Mouse (Mus musculus): ENCODE measurements around the gene Dnah2.
"Not testable (repeated sequence)": the region's sequence is repeated elsewhere in the genome, so short reads cannot be mapped to it uniquely, and the experiment has no call there.

The Dnah2 gene

DNA sequence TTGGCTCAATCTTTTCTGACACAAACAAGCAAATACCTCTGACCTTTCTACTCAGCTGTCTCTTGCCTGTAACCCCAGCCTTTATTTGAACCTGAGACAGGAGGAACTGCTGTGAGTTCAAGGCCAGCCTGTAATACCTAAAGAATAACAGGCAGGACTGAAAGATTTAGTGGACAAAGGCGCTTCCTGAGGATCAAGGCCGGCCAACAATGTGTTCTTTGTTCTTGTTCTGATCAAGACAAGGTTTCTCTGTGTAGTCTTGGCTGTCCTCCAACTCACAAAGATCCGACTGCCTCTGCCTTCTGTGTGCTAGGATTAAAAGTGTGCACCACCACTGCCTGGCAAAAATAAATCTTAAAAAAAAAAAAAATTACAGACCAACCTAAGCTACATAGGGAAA is 15.5 kb upstream of the Dnah2 start:
- no peak for DNase-seq (ENCODE audit: low read depth, low spot score)

DNA sequence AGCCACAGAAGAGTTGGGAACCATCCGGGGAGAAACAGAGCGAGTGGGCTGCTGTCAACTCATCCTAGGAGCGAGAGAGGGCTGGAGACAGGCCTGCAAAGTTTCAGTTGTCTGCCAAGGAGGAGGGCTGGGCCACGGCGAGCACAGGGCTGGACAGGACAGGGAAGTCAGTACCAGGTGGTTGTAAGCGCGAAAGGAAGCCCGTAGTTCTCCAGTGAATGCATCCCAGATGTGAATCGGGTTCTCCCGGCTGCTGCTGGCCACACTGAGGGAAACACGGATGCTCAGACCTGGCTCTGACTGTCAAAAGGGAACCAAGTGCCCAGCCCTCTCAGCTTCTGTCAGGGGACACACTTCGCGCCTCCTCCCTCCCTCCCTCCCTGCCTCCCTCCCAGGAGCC is 14.5 kb upstream of the Dnah2 start:
- DNase-seq (ENCODE audit: low read depth, low spot score), result no peak

DNA sequence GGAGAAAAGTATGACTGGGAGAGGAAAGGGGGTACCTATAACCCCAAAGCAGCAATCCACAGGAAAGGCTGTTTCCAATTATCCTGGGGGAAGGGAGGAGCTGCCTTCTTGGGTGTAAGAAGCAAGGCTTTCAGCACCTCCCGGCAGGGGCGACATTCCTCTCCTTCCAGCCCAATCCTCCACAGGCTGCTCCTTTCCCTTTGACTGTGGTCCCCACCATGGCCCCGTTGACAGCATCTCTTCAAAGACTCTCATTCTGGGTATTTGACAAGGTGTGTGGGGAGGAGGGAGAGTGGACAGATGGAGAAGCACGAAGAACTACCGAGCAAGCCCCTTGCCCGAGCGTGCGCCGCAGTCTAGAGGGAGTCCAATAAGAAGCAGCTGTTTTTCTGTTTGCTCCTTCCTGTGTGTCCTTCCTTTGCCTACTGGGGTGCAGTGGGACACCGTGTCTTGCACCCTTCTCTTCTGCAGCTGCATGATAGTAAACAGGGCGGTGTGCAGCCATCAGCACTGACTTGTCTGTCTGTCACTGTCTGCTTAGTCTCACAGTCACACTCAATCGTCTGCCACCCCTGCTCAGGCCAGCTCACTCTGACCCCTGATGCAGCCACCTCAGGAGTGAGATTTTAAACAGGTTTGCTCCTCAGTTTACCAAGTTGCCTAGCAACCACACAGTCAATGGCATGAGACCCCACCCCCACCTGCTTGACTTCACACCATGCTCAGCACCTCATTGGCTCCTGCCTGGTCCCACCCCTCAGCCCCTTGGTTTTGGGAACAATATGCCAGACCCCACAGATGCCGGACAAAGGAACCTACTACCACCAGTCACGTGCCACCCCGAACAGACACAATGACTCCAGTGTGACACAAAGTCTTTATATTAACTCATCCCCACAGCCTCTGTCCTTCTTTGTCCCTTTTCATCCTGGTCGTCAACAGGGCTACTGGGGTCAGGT is 12.3 kb upstream of the Dnah2 start:
- DNase-seq (ENCODE audit: low read depth, low spot score), result no peak

- DNase-seq (ENCODE audit: low read depth, low spot score), result no peak
Measured at GRCm38 (mm10) chr11:69559851-69560765, 11.2 kb upstream of the Dnah2 start, which contains the start of gene Efnb3. TSS of gene Efnb3 (minus strand) at chr11:69560205.

DNA sequence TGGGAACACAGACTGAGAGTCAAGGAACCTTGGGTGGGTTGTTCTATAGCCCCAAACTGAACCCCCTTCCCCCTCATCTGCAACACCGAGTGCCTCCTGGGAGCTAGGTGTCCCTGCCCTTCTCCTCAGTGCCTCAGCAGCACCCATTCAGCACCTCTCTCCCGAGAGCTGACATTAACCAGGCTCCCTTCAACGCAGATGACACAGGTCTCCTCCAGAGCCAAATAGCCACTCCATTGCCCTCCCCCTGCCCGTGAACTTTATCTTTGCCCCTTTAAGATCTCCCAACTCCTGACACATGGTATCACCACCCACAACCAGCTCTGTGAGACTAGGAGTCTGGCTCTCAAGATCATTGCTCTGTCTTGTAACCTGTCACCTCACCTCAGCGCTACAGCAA is 10.3 kb upstream of the Dnah2 start:
- no peak for DNase-seq (ENCODE audit: low read depth, low spot score)

GRCm38 (mm10) chr11:69558756-69559155 is 9.8 kb upstream of the Dnah2 start:
- DNase-seq (ENCODE audit: low read depth, low spot score), result no peak

- DNase-seq (ENCODE audit: low read depth, low spot score), result no peak
Measured at GRCm38 (mm10) chr11:69557381-69557958, 8.6 kb upstream of the Dnah2 start.

DNA sequence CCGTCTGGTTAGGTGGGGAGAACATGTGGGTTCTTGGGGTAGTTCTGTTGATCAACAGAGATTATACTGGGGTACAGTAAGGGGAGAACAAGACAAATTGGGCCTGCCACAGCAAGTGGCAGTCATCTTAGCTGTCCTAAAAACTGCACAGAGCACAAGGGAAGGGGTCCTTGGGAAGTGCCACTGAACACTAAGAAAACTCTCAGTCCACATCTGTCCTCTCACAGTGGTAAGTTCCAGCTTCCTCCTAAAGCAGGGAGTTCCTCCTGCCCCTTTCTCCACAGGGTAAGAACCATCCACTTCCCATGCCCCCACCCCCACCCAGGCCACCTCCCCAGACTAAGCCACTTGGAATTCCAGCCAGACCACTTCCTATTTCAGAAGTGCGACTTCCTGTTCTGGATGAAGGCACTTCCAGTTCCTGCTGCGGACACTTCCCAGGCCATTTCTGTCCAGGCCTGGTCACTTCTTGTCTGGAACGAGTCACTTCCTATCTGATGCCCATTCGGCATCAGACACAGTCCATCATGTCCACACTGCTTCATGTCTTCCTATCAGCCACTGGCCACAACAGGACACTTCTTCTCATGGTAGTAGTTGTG is 5.7 kb upstream of the Dnah2 start:
- DNase-seq (ENCODE audit: low read depth, low spot score), result no peak

DNA sequence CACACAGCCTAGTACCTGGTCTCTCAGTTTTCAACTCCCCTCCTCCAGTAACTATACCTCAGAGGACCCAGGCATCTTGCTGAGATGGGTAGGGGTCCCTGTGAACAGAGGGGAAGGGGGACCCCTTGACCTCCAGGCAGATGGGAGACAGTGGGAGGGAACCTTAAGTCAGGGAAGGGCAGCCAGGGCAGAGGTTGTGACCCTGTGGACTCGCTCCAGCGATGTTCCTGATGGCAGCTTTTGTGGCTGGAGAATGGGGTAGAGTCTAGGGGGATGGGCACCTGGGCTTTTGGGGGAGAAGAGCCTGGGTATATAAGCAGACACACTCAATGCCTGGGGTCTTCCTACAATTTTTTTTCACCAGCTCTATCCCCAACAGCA is 4.4 kb upstream of the Dnah2 start:
- DNase-seq (ENCODE audit: low read depth, low spot score), result no peak

GRCm38 (mm10) chr11:69552622-69553340 is 3.9 kb upstream of the Dnah2 start:
- DNase-seq (ENCODE audit: low read depth, low spot score), result no peak

DNA sequence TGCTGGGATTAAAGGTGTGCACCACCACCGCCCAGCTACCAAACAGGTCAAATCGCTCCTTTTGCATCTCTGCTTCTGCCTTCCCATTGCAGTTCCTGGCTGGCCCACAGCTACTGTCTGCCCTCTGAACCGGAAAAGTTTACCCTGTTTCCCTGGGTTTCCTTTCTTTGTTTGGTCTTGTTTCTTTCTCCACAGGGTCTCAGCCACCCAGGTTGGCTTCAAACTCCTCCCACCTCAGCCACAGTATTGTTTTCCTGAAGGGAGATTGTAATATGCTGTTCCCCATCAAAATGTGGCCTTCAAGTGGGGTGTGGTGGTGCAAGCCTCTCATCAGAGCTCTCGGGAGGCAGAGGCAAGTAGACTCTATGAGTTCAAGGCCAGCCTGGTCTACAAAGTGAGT is 2.4 kb upstream of the Dnah2 start:
- no peak for DNase-seq (ENCODE audit: low read depth, low spot score)

DNA sequence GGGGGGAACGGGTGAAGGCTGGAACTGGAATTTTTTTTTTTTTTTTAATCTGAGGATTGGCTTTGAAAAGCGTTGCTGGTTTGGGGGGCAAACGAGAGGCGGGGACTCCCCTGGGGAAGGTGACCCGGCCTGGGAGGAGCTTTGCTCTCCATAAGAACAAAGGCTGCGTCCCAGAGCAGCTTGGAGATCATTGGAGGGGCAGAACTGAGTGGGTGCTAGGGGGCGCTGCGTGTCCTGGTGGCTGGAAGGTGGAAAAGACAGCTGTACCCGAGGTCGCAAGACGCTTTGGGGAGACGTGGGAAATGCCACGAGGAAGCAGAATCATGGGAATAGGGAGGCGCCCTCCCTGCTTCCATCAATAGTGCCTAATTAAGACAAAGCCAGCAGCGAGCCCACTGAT is 1.8 kb downstream of the Dnah2 start:
- DNase-seq (ENCODE audit: low read depth, low spot score), result no peak

- DNase-seq (ENCODE audit: low read depth, low spot score), result no peak
Measured at GRCm38 (mm10) chr11:69546423-69547053, 2.4 kb downstream of the Dnah2 start.

DNA sequence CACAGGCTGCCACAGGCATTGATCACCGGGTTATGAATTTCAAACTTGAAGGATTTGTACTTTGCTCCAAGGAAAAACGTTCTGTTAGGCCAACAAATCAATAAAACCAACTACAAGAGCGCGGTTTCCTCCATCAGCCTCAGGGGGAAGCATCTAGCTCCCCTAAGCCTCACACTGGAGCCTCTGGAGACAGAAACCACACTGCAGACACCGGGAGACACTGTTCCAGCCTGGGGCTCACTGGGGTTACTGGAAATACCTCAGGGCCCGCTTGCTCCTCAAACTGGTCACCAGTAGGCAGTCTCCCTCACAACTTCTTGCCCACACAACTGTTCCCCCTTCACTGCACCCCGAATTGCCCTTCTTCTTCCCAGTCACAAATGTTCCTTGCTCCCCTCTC is 3.0 kb downstream of the Dnah2 start:
- DNase-seq (ENCODE audit: low read depth, low spot score), result no peak

DNA sequence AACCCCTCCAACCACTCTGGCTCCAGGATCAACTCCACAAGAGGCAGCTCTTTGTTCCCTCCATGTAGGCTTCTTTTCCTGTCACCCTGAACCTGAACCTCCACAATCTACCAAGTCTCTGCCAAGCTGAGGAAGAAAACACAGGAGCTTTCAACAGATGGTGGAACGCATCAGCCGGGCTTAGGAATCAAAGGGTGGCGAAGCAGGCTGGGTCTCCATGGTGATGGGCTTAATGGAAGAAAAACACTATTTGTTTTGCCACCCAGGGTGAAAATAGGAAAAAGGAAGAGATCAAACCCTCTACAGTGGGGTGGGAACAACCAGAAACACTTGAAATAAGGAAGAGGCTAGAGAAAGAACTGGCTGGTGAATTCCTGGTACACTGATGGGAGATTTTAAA is 5.3 kb downstream of the Dnah2 start:
- DNase-seq (ENCODE audit: low read depth, low spot score), result no peak

- DNase-seq (ENCODE audit: low read depth, low spot score), result not testable (repeated sequence)
Measured at GRCm38 (mm10) chr11:69541741-69542140, 7.2 kb downstream of the Dnah2 start.

- DNase-seq (ENCODE audit: low read depth, low spot score), result no peak
Measured at GRCm38 (mm10) chr11:69540700-69541099, 8.2 kb downstream of the Dnah2 start.

DNA sequence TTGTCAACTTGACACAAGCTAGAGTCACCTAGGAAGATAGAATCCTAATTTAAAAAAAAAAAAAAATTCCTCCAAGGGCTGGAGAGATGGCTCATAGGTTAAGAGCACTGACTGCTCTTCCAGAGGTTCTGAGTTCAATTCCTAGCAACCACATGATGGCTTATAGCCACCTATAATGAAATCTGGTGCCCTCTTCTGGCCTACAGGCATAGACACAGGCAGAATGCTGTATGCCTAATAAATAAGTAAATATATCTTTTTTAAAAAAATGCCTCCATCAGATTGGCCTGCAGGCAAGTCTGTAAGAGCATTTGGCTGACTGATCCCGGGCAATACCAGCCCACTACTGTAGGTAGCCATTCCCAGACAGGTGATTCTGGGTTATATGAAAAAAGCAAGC is 13.9 kb downstream of the Dnah2 start:
- no peak for DNase-seq (ENCODE audit: low read depth, low spot score)

- no peak for DNase-seq (ENCODE audit: low read depth, low spot score)
Measured at GRCm38 (mm10) chr11:69532480-69533150, 16.3 kb downstream of the Dnah2 start.

GRCm38 (mm10) chr11:69530755-69531154 is 18.2 kb downstream of the Dnah2 start:
- not testable (repeated sequence) for DNase-seq (ENCODE audit: low read depth, low spot score)

Measured in brain, embryonic 18.5 days (tissue).